Mouse (Mus musculus): Measurements from ENCODE around the gene Fbxo6. TPM values are rescaled to one million over a fixed set of nuclear protein-coding genes. Genes with fewer than 3 reads are reported as not detected.
A peak's percentile ranks its signal among the peaks of the same experiment; 100 is the strongest.
"Not testable (repeated sequence)": the region's sequence is repeated elsewhere in the genome, so short reads cannot be mapped to it uniquely, and the experiment has no call there.

The Fbxo6 gene
- polyA plus RNA-seq, 1 experiment from 2014 or later: 18.6 TPM

GRCm38 (mm10) chr4:148121982-148122693 is 29.8 kb downstream of the Fbxo6 start:
- no peak for ATAC-seq (ENCODE audit: extremely low read depth, insufficient number of reproducible peaks, low FRiP score, low TSS enrichment)
- Histone ChIP-seq H3K4me2 (no peak overlapping the region), H3K27ac (replicated peaks) (no peak overlapping the region), H3K36me3 (no peaks in the 10 kb centered on the region), H3K9ac (no peak overlapping the region), H3K4me3 (no peak overlapping the region), H3K4me1 (no peaks in the 10 kb centered on the region), H3K9me3 (peaks cover 3% of the 10 kb centered on the region; the same call in 1 of the 2 replicates), H3K27me3 (replicated peaks) (peaks cover 60% of the 10 kb centered on the region)
- WGBS: 13% methylated on average over 6 of the region's 6 CpGs

DNA sequence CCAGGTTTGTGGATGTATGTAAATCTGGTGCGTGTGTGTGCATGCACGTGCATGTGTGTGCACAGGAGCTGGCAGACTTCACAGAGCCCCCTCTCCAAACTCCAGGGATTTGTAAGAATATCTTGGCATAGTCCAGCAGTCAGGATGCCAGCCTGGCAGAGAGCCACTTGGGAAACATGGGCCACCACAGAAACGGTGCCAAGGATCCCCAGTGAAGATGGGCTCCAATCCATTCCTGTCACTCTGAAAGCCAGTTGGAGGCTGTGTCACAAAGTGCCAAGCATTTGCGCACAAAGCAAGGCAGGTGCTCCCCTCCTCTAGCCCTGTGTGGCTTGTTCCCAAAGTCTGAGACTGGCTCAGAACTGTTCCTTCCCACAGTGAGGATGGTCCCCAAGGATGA is 30.6 kb downstream of the Fbxo6 start:
- no peak for ATAC-seq (ENCODE audit: extremely low read depth, insufficient number of reproducible peaks, low FRiP score, low TSS enrichment)
- no peak overlapping the region for H3K4me3 ChIP-seq
- 75% methylated on average over 4 of the region's 4 CpGs for WGBS

DNA sequence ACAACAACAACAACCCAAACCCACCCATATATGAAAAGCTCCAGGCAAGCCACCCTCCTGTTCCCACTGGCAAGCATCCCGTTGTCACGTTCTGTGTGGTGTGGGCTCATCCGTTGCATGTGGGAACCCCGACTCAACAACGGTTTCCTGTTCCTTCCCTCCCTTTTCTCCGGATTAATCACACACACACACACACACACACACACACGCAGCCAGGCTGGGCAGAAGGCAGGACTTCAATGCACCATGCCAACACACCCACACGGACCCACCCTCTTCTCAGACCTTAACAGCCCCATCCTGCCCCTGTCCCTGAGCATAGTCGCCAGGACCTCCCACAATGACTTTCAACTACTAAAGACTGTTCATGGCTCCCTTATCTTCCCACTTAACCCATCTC is 31.4 kb downstream of the Fbxo6 start:
- H3K9ac ChIP-seq: no peak overlapping the region
- H3K4me1 ChIP-seq: peaks cover 3% of the 10 kb centered on the region
- H3K27ac ChIP-seq (replicated peaks): no peak overlapping the region
- no peaks in the 10 kb centered on the region for H3K36me3 ChIP-seq
- no peak overlapping the region for H3K4me2 ChIP-seq
- H3K9me3 ChIP-seq: peaks cover 3% of the 10 kb centered on the region; the same call in 1 of the 2 replicates
- H3K27me3 ChIP-seq (replicated peaks): peaks cover 44% of the 10 kb centered on the region
- ATAC-seq (ENCODE audit: extremely low read depth, insufficient number of reproducible peaks, low FRiP score, low TSS enrichment): no peak
- WGBS: 71% methylated on average over 9 of the region's 9 CpGs
- H3K4me3 ChIP-seq: no peak overlapping the region

More for the DNA sequence above, 30.6 kb downstream of the Fbxo6 start:
- H3K4me2 ChIP-seq: no peak overlapping the region
- no peaks in the 10 kb centered on the region for H3K4me1 ChIP-seq
- peaks cover 3% of the 10 kb centered on the region; the same call in 1 of the 2 replicates for H3K9me3 ChIP-seq
- no peaks in the 10 kb centered on the region for H3K36me3 ChIP-seq
- H3K9ac ChIP-seq: no peak overlapping the region
- H3K27me3 ChIP-seq (replicated peaks): peaks cover 52% of the 10 kb centered on the region
- H3K27ac ChIP-seq (replicated peaks): no peak overlapping the region

- H3K36me3 ChIP-seq; ATAC-seq (ENCODE audit: extremely low read depth, insufficient number of reproducible peaks, low FRiP score, low TSS enrichment); H3K4me2 ChIP-seq; H3K27ac ChIP-seq (replicated peaks); H3K9me3 ChIP-seq; H3K4me3 ChIP-seq; H3K9ac ChIP-seq: not testable (repeated sequence)
- Histone ChIP-seq H3K27me3 (replicated peaks) (peaks cover 41% of the 10 kb centered on the region), H3K4me1 (peaks cover 10% of the 10 kb centered on the region)
- 76% methylated on average over 9 of the region's 9 CpGs for WGBS
These were observed 32.4 kb downstream of the Fbxo6 start for GRCm38 (mm10) chr4:148119578-148119977.

GRCm38 (mm10) chr4:148117392-148117791 is 34.5 kb downstream of the Fbxo6 start:
- ATAC-seq (ENCODE audit: extremely low read depth, insufficient number of reproducible peaks, low FRiP score, low TSS enrichment): no peak
- Histone ChIP-seq H3K9ac (no peak overlapping the region), H3K4me1 (peaks cover 10% of the 10 kb centered on the region), H3K27me3 (replicated peaks) (peaks cover 39% of the 10 kb centered on the region), H3K27ac (replicated peaks) (no peak overlapping the region), H3K36me3 (no peaks in the 10 kb centered on the region), H3K4me2 (no peak overlapping the region), H3K9me3 (peaks cover 3% of the 10 kb centered on the region; the same call in 1 of the 2 replicates), H3K4me3 (no peak overlapping the region)
- WGBS: 71% methylated on average over 4 of the region's 4 CpGs

- Histone ChIP-seq H3K9ac (no peak overlapping the region), H3K4me3 (no peak overlapping the region), H3K27me3 (replicated peaks) (peaks cover 34% of the 10 kb centered on the region), H3K4me2 (no peak overlapping the region), H3K4me1 (peaks cover 10% of the 10 kb centered on the region), H3K27ac (replicated peaks) (no peak overlapping the region), H3K9me3 (peaks cover 3% of the 10 kb centered on the region; the same call in 1 of the 2 replicates), H3K36me3 (no peaks in the 10 kb centered on the region)
- no peak for ATAC-seq (ENCODE audit: extremely low read depth, insufficient number of reproducible peaks, low FRiP score, low TSS enrichment)
- WGBS: 78% methylated on average over 4 of the region's 4 CpGs
These were observed 35.3 kb downstream of the Fbxo6 start for GRCm38 (mm10) chr4:148116657-148117056.

- H3K4me2 ChIP-seq: peak overlapping the region; percentile 46
- peaks cover 3% of the 10 kb centered on the region; the same call in 1 of the 2 replicates for H3K9me3 ChIP-seq
- no peak overlapping the region for H3K27ac ChIP-seq (replicated peaks)
- H3K4me3 ChIP-seq: peak overlapping the region; percentile 2; the same call in 1 of the 2 replicates
- peaks cover 10% of the 10 kb centered on the region for H3K4me1 ChIP-seq
- no peaks in the 10 kb centered on the region for H3K36me3 ChIP-seq
- peak overlapping the region; percentile 44; the same call in 1 of the 2 replicates for H3K9ac ChIP-seq
- ATAC-seq (ENCODE audit: extremely low read depth, insufficient number of reproducible peaks, low FRiP score, low TSS enrichment): no peak
- WGBS: 3% methylated on average over 15 of the region's 15 CpGs
- peaks cover 27% of the 10 kb centered on the region for H3K27me3 ChIP-seq (replicated peaks)
These were observed 36.5 kb downstream of the Fbxo6 start for GRCm38 (mm10) chr4:148115467-148115866.

DNA sequence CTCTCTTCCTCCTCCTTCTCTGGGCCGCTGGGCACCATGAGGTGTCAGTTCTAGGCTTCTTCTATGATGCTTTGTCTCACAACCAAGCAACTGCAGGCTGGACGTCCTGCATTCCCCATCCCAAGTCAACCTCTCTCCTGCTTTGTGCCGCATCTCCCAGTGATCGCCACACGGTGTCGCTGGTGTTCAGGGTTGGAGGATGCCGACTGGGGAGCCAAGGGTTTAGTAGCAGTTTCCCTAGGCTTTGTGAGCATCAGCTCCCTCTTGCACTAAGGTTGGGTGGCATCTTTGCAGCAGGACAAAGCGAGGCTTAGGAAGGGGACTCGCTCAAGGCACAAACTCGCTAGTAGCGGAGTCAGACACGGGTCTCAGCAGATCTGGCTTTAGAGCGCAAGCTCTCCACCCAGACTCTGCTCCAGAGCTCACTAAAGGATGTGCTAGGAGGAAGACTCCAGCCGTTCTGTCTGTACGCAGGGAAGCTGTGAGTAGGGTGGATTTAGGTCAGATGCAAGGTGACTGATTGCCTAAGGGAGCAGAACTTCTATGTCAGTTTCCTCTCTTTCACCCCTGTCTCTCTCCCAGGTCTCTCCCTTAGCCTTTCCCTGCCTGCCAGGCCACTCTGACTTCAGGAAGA is 37.1 kb downstream of the Fbxo6 start:
- H3K9ac ChIP-seq: peak overlapping the region; percentile 44; the same call in 1 of the 2 replicates

GRCm38 (mm10) chr4:148112519-148112918 is 39.4 kb downstream of the Fbxo6 start:
- Histone ChIP-seq H3K36me3 (no peaks in the 10 kb centered on the region), H3K4me3 (no peak overlapping the region), H3K4me2 (no peak overlapping the region), H3K27ac (replicated peaks) (no peak overlapping the region), H3K9ac (no peak overlapping the region), H3K4me1 (peaks cover 28% of the 10 kb centered on the region), H3K9me3 (peaks cover 3% of the 10 kb centered on the region; the same call in 1 of the 2 replicates), H3K27me3 (replicated peaks) (peaks cover 29% of the 10 kb centered on the region)
- WGBS: 78% methylated on average over 12 of the region's 12 CpGs
- no peak for ATAC-seq (ENCODE audit: extremely low read depth, insufficient number of reproducible peaks, low FRiP score, low TSS enrichment)

More for the DNA sequence above, 37.1 kb downstream of the Fbxo6 start:
- Histone ChIP-seq H3K27me3 (replicated peaks) (peaks cover 27% of the 10 kb centered on the region), H3K9me3 (peaks cover 3% of the 10 kb centered on the region; the same call in 1 of the 2 replicates), H3K4me1 (peaks cover 10% of the 10 kb centered on the region), H3K36me3 (no peaks in the 10 kb centered on the region), H3K4me3 (no peak overlapping the region), H3K27ac (replicated peaks) (no peak overlapping the region), H3K4me2 (peak overlapping the region; percentile 46)
- ATAC-seq (ENCODE audit: extremely low read depth, insufficient number of reproducible peaks, low FRiP score, low TSS enrichment): no peak
- 5% methylated on average over 15 of the region's 15 CpGs for WGBS

GRCm38 (mm10) chr4:148109215-148109614 is 42.7 kb downstream of the Fbxo6 start:
- no peak overlapping the region for H3K9ac ChIP-seq
- peaks cover 27% of the 10 kb centered on the region for H3K4me1 ChIP-seq
- H3K27me3 ChIP-seq (replicated peaks): peaks cover 24% of the 10 kb centered on the region
- no peak for ATAC-seq (ENCODE audit: extremely low read depth, insufficient number of reproducible peaks, low FRiP score, low TSS enrichment)
- 42% methylated on average over 5 of the region's 5 CpGs for WGBS
- no peak overlapping the region for H3K4me3 ChIP-seq
- H3K9me3 ChIP-seq: no peaks in the 10 kb centered on the region
- no peak overlapping the region for H3K27ac ChIP-seq (replicated peaks)
- no peak overlapping the region for H3K4me2 ChIP-seq
- H3K36me3 ChIP-seq: no peaks in the 10 kb centered on the region

DNA sequence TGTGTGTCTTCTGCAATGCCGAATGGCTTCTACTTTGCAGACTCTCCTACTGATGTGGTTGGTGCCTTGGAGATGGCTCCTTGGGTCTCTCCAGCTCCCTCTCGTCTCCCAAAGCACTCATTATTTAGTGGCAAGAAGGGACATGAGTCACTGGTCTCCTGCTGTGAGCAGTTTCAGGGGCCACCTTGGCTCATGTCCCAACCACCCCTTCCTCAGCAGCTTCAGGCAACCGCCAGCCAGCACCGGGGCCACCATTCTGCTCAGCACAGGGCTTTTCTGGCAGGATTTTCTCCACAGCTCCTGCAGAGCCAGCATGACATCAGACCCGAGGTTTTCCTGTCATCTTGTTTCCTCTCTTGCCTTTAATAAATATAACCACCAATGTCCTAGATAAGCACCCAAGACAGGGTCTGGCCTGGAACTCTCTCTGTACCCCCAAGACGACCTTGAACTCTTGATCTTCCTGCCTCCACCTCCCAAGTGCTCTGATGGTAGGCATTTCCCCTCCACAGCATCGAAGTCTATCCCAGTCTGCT is 43.3 kb downstream of the Fbxo6 start:
- no peaks in the 10 kb centered on the region for H3K9me3 ChIP-seq
- ATAC-seq (ENCODE audit: extremely low read depth, insufficient number of reproducible peaks, low FRiP score, low TSS enrichment): no peak
- peaks cover 27% of the 10 kb centered on the region for H3K4me1 ChIP-seq
- H3K4me2 ChIP-seq: no peak overlapping the region
- H3K9ac ChIP-seq: no peak overlapping the region
- H3K36me3 ChIP-seq: no peaks in the 10 kb centered on the region
- no peak overlapping the region for H3K27ac ChIP-seq (replicated peaks)
- no peak overlapping the region for H3K4me3 ChIP-seq
- peaks cover 20% of the 10 kb centered on the region; the same call in 1 of the 2 replicates for H3K27me3 ChIP-seq (replicated peaks)
- WGBS: 40% methylated on average over 7 of the region's 7 CpGs

All from heart, embryonic 13.5 days (tissue).